Mouse (Mus musculus): Measurements from ENCODE around the gene Ewsr1.

- TF ChIP-seq CTCF (IDR thresholded peaks at IDR 0.05; ENCODE audit: borderline replicate concordance, insufficient read depth, low read depth, low read length) (no peak), POLR2A (IDR thresholded peaks at IDR 0.05; ENCODE audit: borderline replicate concordance, insufficient read depth, low read length) (no peak)
These were observed 63.6 kb downstream of the Ewsr1 start for GRCm38 (mm10) chr11:5035421-5035820.

Measured in cerebellum, adult 2 months (tissue).